Mouse (Mus musculus) CH12.LX (cell line): ENCODE measurements at regions not wholly inside any gene's neighbourhood (a gene's known extent, or its start where the extent isn't known, plus 50 kb on each side); places are given as distances from the start of the nearest gene placed in this dataset.

Experiments used
- DNase-seq: peaks from one replicate; pipeline ENCODE4 v3.0.0-alpha.2; 2013; ENCODE audit errors: extremely low read depth
- H3K27ac ChIP-seq: 2 replicates; pipeline ENCODE4 v1.5.1; 2012; ENCODE audit warnings: low read depth, mild to moderate bottlenecking, control low read depth, moderate library complexity; ENCODE audit not compliant: insufficient read depth
- H3K27me3 ChIP-seq: replicated peaks from 2 replicates; pipeline ENCODE3; 2012; ENCODE audit warnings: inconsistent platforms
- H3K36me3 ChIP-seq, 2 experiments: replicated peaks in 1 of 2; 2 replicates each; pipeline versions ENCODE3 to v1.6.1; 2012; ENCODE audit warnings: inconsistent platforms in 1 of 2, low read length in 1 of 2, mild to moderate bottlenecking in 1 of 2, mixed read lengths in 1 of 2, moderate library complexity in 1 of 2; ENCODE audit not compliant: control insufficient read depth in 1 of 2, insufficient read depth in 1 of 2
- H3K4me1 ChIP-seq, 2 experiments: 2 replicates each; pipeline ENCODE4 v1.6.1; 2012; ENCODE audit warnings: inconsistent platforms in 1 of 2, moderate library complexity in 1 of 2; ENCODE audit not compliant: insufficient read depth in 2 of 2, control insufficient read depth in 1 of 2
- H3K4me2 ChIP-seq: 2 replicates; pipeline ENCODE4 v1.6.1; 2012; ENCODE audit warnings: low read depth, mild to moderate bottlenecking, control low read depth; ENCODE audit not compliant: poor library complexity, insufficient read depth, severe bottlenecking
- H3K4me3 ChIP-seq, 3 experiments: fragments of 150-350 bp in 1 of 3; sonication (generic) in 1 of 3; replicated peaks in 1 of 3; 2 replicates each; pipeline versions ENCODE3 to v1.5.1; 2011 to 2012; ENCODE audit warnings: low read depth in 2 of 3, low read length in 2 of 3, mild to moderate bottlenecking in 2 of 3, moderate library complexity in 2 of 3, control low read depth in 1 of 3, improper control_type of control experiment in 1 of 3, inconsistent platforms in 1 of 3, mixed read lengths in 1 of 3; ENCODE audit not compliant: poor library complexity in 1 of 3
- H3K79me2 ChIP-seq: replicated peaks from 2 replicates; pipeline ENCODE4 v1.6.1; 2012; ENCODE audit warnings: mild to moderate bottlenecking, moderate library complexity; ENCODE audit not compliant: control insufficient read depth, poor library complexity, insufficient read depth, severe bottlenecking; ENCODE audit errors: extremely low read depth
- H3K9ac ChIP-seq: 2 replicates; pipeline ENCODE4 v1.6.1; 2012; ENCODE audit warnings: low read depth, mild to moderate bottlenecking, control low read depth, moderate library complexity; ENCODE audit not compliant: insufficient read depth
- H3K9me3 ChIP-seq: replicated peaks from 2 replicates; pipeline ENCODE3; 2012; ENCODE audit warnings: low read length, inconsistent platforms, mixed read lengths
- BHLHE40 ChIP-seq: IDR thresholded peaks from 2 replicates; pipeline ENCODE4 v1.6.1; 2011; ENCODE audit warnings: mild to moderate bottlenecking, low read depth, low read length, improper control_type of control experiment
- CHD1 ChIP-seq: IDR thresholded peaks from 2 replicates; pipeline ENCODE4 v1.6.1; 2012; ENCODE audit warnings: low read depth, low read length, improper control_type of control experiment, inconsistent platforms
- CHD2 ChIP-seq: IDR thresholded peaks from 2 replicates; pipeline ENCODE4 v1.6.1; 2011; ENCODE audit warnings: low read length, improper control_type of control experiment
- E2F4 ChIP-seq: IDR thresholded peaks from 2 replicates; pipeline ENCODE4 v1.6.1; 2011; ENCODE audit warnings: low read depth, low read length, improper control_type of control experiment; ENCODE audit not compliant: insufficient replicate concordance
- EP300 ChIP-seq: IDR thresholded peaks from 2 replicates; pipeline ENCODE4 v1.6.1; 2011; ENCODE audit warnings: low read length, improper control_type of control experiment
- ETS1 ChIP-seq: conservative IDR thresholded peaks from 2 replicates; pipeline ENCODE4 v1.6.1; 2012; ENCODE audit warnings: low read depth, mild to moderate bottlenecking, inconsistent platforms, low read length, improper control_type of control experiment, moderate library complexity
- HCFC1 ChIP-seq: IDR thresholded peaks from 2 replicates; pipeline ENCODE4 v1.6.1; 2012; ENCODE audit warnings: low read depth, mild to moderate bottlenecking, inconsistent platforms, low read length, improper control_type of control experiment
- IRF4 ChIP-seq: IDR thresholded peaks from 2 replicates; pipeline ENCODE4 v1.6.1; 2014; ENCODE audit warnings: low read depth, mild to moderate bottlenecking, inconsistent platforms, low read length, improper control_type of control experiment
- JUN ChIP-seq: IDR thresholded peaks from 2 replicates; pipeline ENCODE4 v1.6.1; 2011; ENCODE audit warnings: low read depth, mild to moderate bottlenecking, low read length, improper control_type of control experiment, moderate library complexity; ENCODE audit not compliant: insufficient read depth
- JUND ChIP-seq: conservative IDR thresholded peaks from 2 replicates; pipeline ENCODE4 v1.6.1; 2011; ENCODE audit warnings: low read depth, low read length, improper control_type of control experiment
- KAT2A ChIP-seq: IDR thresholded peaks from 2 replicates; pipeline ENCODE4 v1.6.1; 2012; ENCODE audit warnings: low read length, improper control_type of control experiment, inconsistent platforms; ENCODE audit not compliant: insufficient replicate concordance
- MAFK ChIP-seq: IDR thresholded peaks from 2 replicates; pipeline ENCODE4 v1.6.1; 2011; ENCODE audit warnings: low read length, improper control_type of control experiment; ENCODE audit not compliant: insufficient replicate concordance
- MEF2A ChIP-seq: IDR thresholded peaks from 2 replicates; pipeline ENCODE4 v1.6.1; 2014; ENCODE audit warnings: low read depth, mild to moderate bottlenecking, inconsistent platforms, low read length, improper control_type of control experiment, borderline replicate concordance
- NELFE ChIP-seq: IDR thresholded peaks from 2 replicates; pipeline ENCODE4 v1.6.1; 2011; ENCODE audit warnings: low read depth, low read length, improper control_type of control experiment
- RAD21 ChIP-seq: IDR thresholded peaks from 2 replicates; pipeline ENCODE4 v1.6.1; 2011; ENCODE audit warnings: low read depth, mild to moderate bottlenecking, low read length, improper control_type of control experiment, moderate library complexity
- RCOR1 ChIP-seq: conservative IDR thresholded peaks from 2 replicates; pipeline ENCODE4 v1.6.1; 2012; ENCODE audit warnings: low read depth, mild to moderate bottlenecking, inconsistent platforms, low read length, improper control_type of control experiment
- TCF12 ChIP-seq: IDR thresholded peaks from 2 replicates; pipeline ENCODE4 v1.6.1; 2014; ENCODE audit warnings: low read depth, mild to moderate bottlenecking, inconsistent platforms, low read length, improper control_type of control experiment
- UBTF ChIP-seq: IDR thresholded peaks from 2 replicates; pipeline ENCODE4 v1.6.1; 2012; ENCODE audit warnings: low read depth, mild to moderate bottlenecking, inconsistent platforms, low read length, improper control_type of control experiment, moderate library complexity
- USF1 ChIP-seq: IDR thresholded peaks from 2 replicates; pipeline ENCODE4 v1.6.1; 2014; ENCODE audit warnings: low read depth, mild to moderate bottlenecking, inconsistent platforms, low read length, improper control_type of control experiment
- ZC3H11A ChIP-seq: IDR thresholded peaks from 2 replicates; pipeline ENCODE4 v1.6.1; 2012; ENCODE audit warnings: low read depth, mild to moderate bottlenecking, inconsistent platforms, low read length, improper control_type of control experiment
- ZKSCAN1 ChIP-seq: IDR thresholded peaks from 2 replicates; pipeline ENCODE4 v1.6.1; 2012; ENCODE audit warnings: low read depth, inconsistent platforms, low read length, improper control_type of control experiment, borderline replicate concordance
- ZMIZ1 ChIP-seq: IDR thresholded peaks from 2 replicates; pipeline ENCODE4 v1.6.1; 2012; ENCODE audit warnings: low read depth, mild to moderate bottlenecking, inconsistent platforms, low read length, improper control_type of control experiment
- ZNF384 ChIP-seq: IDR thresholded peaks from 2 replicates; pipeline ENCODE4 v1.6.1; 2012; ENCODE audit warnings: low read depth, low read length, improper control_type of control experiment, inconsistent platforms
- dilution Hi-C: fragments of 300-500 bp; cut with MboI; formaldehyde crosslinking; loops from 2 replicates; pipeline ENCODE4 v1.14.3; 2020; ENCODE audit warnings: low sequenced_read_pairs; ENCODE audit not compliant: extremely low pct_unique_long_range_greater_than_20kb, extremely low pct_ligation_motif_present
- in situ Hi-C: fragments of 300-500 bp; cut with MboI; formaldehyde crosslinking; loops from 3 replicates; pipeline ENCODE4 v1.14.3; 2019; ENCODE audit warnings: low sequenced_read_pairs, low pct_ligation_motif_present, low pct_unique_long_range_greater_than_20kb, mixed read lengths

- DNase-seq = no peak
- H3K36me3 ChIP-seq = no peaks in the 10 kb centered on the region
- H3K27me3 ChIP-seq = no peaks in the 10 kb centered on the region
- H3K4me3 ChIP-seq = no peak overlapping the region
- H3K27ac ChIP-seq = no peak overlapping the region
- H3K79me2 ChIP-seq = no peaks in the 10 kb centered on the region
- dilution Hi-C loops (no loop called here), in situ Hi-C loops (no loop called here)
- no peaks in the 10 kb centered on the region for H3K4me1 ChIP-seq
- no peak overlapping the region for H3K4me2 ChIP-seq
- no peak overlapping the region for H3K9ac ChIP-seq
- H3K9me3 ChIP-seq = no peaks in the 10 kb centered on the region
- TF ChIP-seq IRF4 = no peak
- TF ChIP-seq ZC3H11A = no peak
- TF ChIP-seq BHLHE40 = no peak
- no peak for TF ChIP-seq USF1
- TF ChIP-seq ETS1 = no peak
- TF ChIP-seq NELFE = no peak
- TF ChIP-seq CHD2 = no peak
- no peak for TF ChIP-seq RCOR1
- TF ChIP-seq ZMIZ1 = no peak
- no peak for TF ChIP-seq JUND
- TF ChIP-seq E2F4 = no peak
- TF ChIP-seq ZKSCAN1 = no peak
- no peak for TF ChIP-seq UBTF
- TF ChIP-seq MAFK = no peak
- no peak for TF ChIP-seq RAD21
- no peak for TF ChIP-seq JUN
- TF ChIP-seq CHD1 = no peak
- TF ChIP-seq HCFC1 = no peak
- no peak for TF ChIP-seq EP300
- TF ChIP-seq, all 38 proteins: peak for 0
Observed at GRCm38 (mm10) chr1:61154216-61154615, 176.5 kb downstream of the Icos start.

- no peaks in the 10 kb centered on the region for H3K36me3 ChIP-seq
- no peaks in the 10 kb centered on the region for H3K79me2 ChIP-seq
- no peak overlapping the region for H3K4me3 ChIP-seq
- no peak for DNase-seq
- peaks cover 0 to 14% of the 10 kb centered on the region in 2 experiments; a peak in 2 of 4 replicates for H3K4me1 ChIP-seq
- in situ Hi-C loops = no loop called here
- TF ChIP-seq MEF2A (no peak), ZKSCAN1 (no peak), TCF12 (no peak), ZNF384 (no peak), KAT2A (no peak)
- no peaks in the 10 kb centered on the region for H3K9me3 ChIP-seq
- H3K27ac ChIP-seq = no peak overlapping the region
- no peak overlapping the region for H3K9ac ChIP-seq
- H3K27me3 ChIP-seq = no peaks in the 10 kb centered on the region
- dilution Hi-C loops = no loop called here
- no peak overlapping the region for H3K4me2 ChIP-seq
Observed at GRCm38 (mm10) chr1:61157271-61157670, 179.5 kb downstream of the Icos start.
